Mouse (Mus musculus): ENCODE measurements around the gene Flt1. TPM values are rescaled to one million over a fixed set of nuclear protein-coding genes. Genes with fewer than 3 reads are reported as not detected.

The Flt1 gene
- polyA plus RNA-seq, 1 experiment from 2014 or later, result 13.8 TPM

- ATAC-seq (ENCODE audit: low FRiP score), result no peak
- H3K27ac ChIP-seq, result no peak overlapping the region
- H3K9me3 ChIP-seq (ENCODE audit: control insufficient read depth, low read length), result no peaks in the 10 kb centered on the region
- H3K4me3 ChIP-seq (replicated peaks; ENCODE audit: low read length), result no peak overlapping the region
- WGBS, result 85% methylated on average over 13 of the region's 13 CpGs
- no peak overlapping the region for H3K4me2 ChIP-seq (replicated peaks)
- DNase-seq (ENCODE audit: low spot score), result no peak
- H3K4me1 ChIP-seq (replicated peaks; ENCODE audit: control insufficient read depth, insufficient read depth, low read length), result no peaks in the 10 kb centered on the region
- no peaks in the 10 kb centered on the region for H3K27me3 ChIP-seq (ENCODE audit: control insufficient read depth, insufficient read depth, low read length)
- no peaks in the 10 kb centered on the region for H3K36me3 ChIP-seq (replicated peaks; ENCODE audit: control insufficient read depth, insufficient read depth)
- no peak overlapping the region for H3K9ac ChIP-seq
Observed at GRCm38 (mm10) chr5:147607256-147607975, 118.4 kb downstream of the Flt1 start.

GRCm38 (mm10) chr5:147606751-147607150, 119.1 kb downstream of the Flt1 start:
- Histone ChIP-seq H3K4me2 (replicated peaks) (no peak overlapping the region), H3K4me1 (replicated peaks; ENCODE audit: control insufficient read depth, insufficient read depth, low read length) (no peaks in the 10 kb centered on the region), H3K27me3 (ENCODE audit: control insufficient read depth, insufficient read depth, low read length) (no peaks in the 10 kb centered on the region), H3K36me3 (replicated peaks; ENCODE audit: control insufficient read depth, insufficient read depth) (no peaks in the 10 kb centered on the region), H3K9me3 (ENCODE audit: control insufficient read depth, low read length) (no peaks in the 10 kb centered on the region), H3K9ac (no peak overlapping the region), H3K27ac (no peak overlapping the region), H3K4me3 (replicated peaks; ENCODE audit: low read length) (no peak overlapping the region)
- DNase-seq (ENCODE audit: low spot score), result no peak
- no peak for ATAC-seq (ENCODE audit: low FRiP score)
- 88% methylated on average over 13 of the region's 13 CpGs for WGBS

- Histone ChIP-seq H3K9ac (no peak overlapping the region), H3K4me2 (replicated peaks) (no peak overlapping the region), H3K9me3 (ENCODE audit: control insufficient read depth, low read length) (no peaks in the 10 kb centered on the region), H3K27me3 (ENCODE audit: control insufficient read depth, insufficient read depth, low read length) (no peaks in the 10 kb centered on the region), H3K4me3 (replicated peaks; ENCODE audit: low read length) (no peak overlapping the region), H3K4me1 (replicated peaks; ENCODE audit: control insufficient read depth, insufficient read depth, low read length) (0 out of 2 replicates have a peak, but pooled peaks cover 5% of the 10 kb centered on the region), H3K36me3 (replicated peaks; ENCODE audit: control insufficient read depth, insufficient read depth) (no peaks in the 10 kb centered on the region), H3K27ac (no peak overlapping the region)
- 64% methylated on average over 18 of the region's 18 CpGs for WGBS
- no peak for DNase-seq (ENCODE audit: low spot score)
- ATAC-seq (ENCODE audit: low FRiP score), result no peak
Observed at GRCm38 (mm10) chr5:147601460-147602360, 124.1 kb downstream of the Flt1 start.

- no peaks in the 10 kb centered on the region for H3K9me3 ChIP-seq (ENCODE audit: control insufficient read depth, low read length)
- DNase-seq (ENCODE audit: low spot score) (peak; percentile 33), ATAC-seq (ENCODE audit: low FRiP score) (peak; percentile 51; the same call in 1 of the 2 replicates)
- H3K9ac ChIP-seq, result no peak overlapping the region
- no peak overlapping the region for H3K4me3 ChIP-seq (replicated peaks; ENCODE audit: low read length)
- H3K27ac ChIP-seq, result no peak overlapping the region
- H3K27me3 ChIP-seq (ENCODE audit: control insufficient read depth, insufficient read depth, low read length), result no peaks in the 10 kb centered on the region
- H3K4me1 ChIP-seq (replicated peaks; ENCODE audit: control insufficient read depth, insufficient read depth, low read length), result 0 out of 2 replicates have a peak, but pooled peaks cover 5% of the 10 kb centered on the region
- WGBS, result 68% methylated on average over 16 of the region's 16 CpGs
- no peak overlapping the region for H3K4me2 ChIP-seq (replicated peaks)
- H3K36me3 ChIP-seq (replicated peaks; ENCODE audit: control insufficient read depth, insufficient read depth), result no peaks in the 10 kb centered on the region
Observed at GRCm38 (mm10) chr5:147597825-147598224, 128.0 kb downstream of the Flt1 start.

GRCm38 (mm10) chr5:147589814-147590213, 136.0 kb downstream of the Flt1 start:
- ATAC-seq (ENCODE audit: low FRiP score), result no peak

GRCm38 (mm10) chr5:147585070-147585469, 140.7 kb downstream of the Flt1 start:
- H3K27ac ChIP-seq, result no peak overlapping the region
- H3K27me3 ChIP-seq (ENCODE audit: control insufficient read depth, insufficient read depth, low read length), result no peaks in the 10 kb centered on the region
- H3K4me1 ChIP-seq (replicated peaks; ENCODE audit: control insufficient read depth, insufficient read depth, low read length), result no peaks in the 10 kb centered on the region
- no peaks in the 10 kb centered on the region for H3K36me3 ChIP-seq (replicated peaks; ENCODE audit: control insufficient read depth, insufficient read depth)
- H3K9me3 ChIP-seq (ENCODE audit: control insufficient read depth, low read length), result no peaks in the 10 kb centered on the region
- 68% methylated on average over 1 of the region's 1 CpGs for WGBS
- no peak overlapping the region for H3K4me2 ChIP-seq (replicated peaks)
- DNase-seq (ENCODE audit: low spot score) (no peak), ATAC-seq (ENCODE audit: low FRiP score) (no peak)
- no peak overlapping the region for H3K9ac ChIP-seq
- no peak overlapping the region for H3K4me3 ChIP-seq (replicated peaks; ENCODE audit: low read length)

More at GRCm38 (mm10) chr5:147589814-147590213, 136.0 kb downstream of the Flt1 start:
- DNase-seq (ENCODE audit: low spot score), result no peak
- Histone ChIP-seq H3K9me3 (ENCODE audit: control insufficient read depth, low read length) (no peaks in the 10 kb centered on the region), H3K4me3 (replicated peaks; ENCODE audit: low read length) (no peak overlapping the region), H3K9ac (no peak overlapping the region), H3K4me2 (replicated peaks) (no peak overlapping the region), H3K4me1 (replicated peaks; ENCODE audit: control insufficient read depth, insufficient read depth, low read length) (no peaks in the 10 kb centered on the region), H3K36me3 (replicated peaks; ENCODE audit: control insufficient read depth, insufficient read depth) (no peaks in the 10 kb centered on the region), H3K27ac (no peak overlapping the region), H3K27me3 (ENCODE audit: control insufficient read depth, insufficient read depth, low read length) (no peaks in the 10 kb centered on the region)
- WGBS, result 51% methylated on average over 12 of the region's 12 CpGs

- 77% methylated on average over 9 of the region's 9 CpGs for WGBS
- ATAC-seq (ENCODE audit: low FRiP score) (no peak), DNase-seq (ENCODE audit: low spot score) (no peak)
- H3K4me3 ChIP-seq (replicated peaks; ENCODE audit: low read length), result no peak overlapping the region
- no peaks in the 10 kb centered on the region for H3K36me3 ChIP-seq (replicated peaks; ENCODE audit: control insufficient read depth, insufficient read depth)
- no peaks in the 10 kb centered on the region for H3K27me3 ChIP-seq (ENCODE audit: control insufficient read depth, insufficient read depth, low read length)
- H3K4me2 ChIP-seq (replicated peaks), result no peak overlapping the region
- H3K4me1 ChIP-seq (replicated peaks; ENCODE audit: control insufficient read depth, insufficient read depth, low read length), result no peaks in the 10 kb centered on the region
- no peak overlapping the region for H3K27ac ChIP-seq
- no peaks in the 10 kb centered on the region for H3K9me3 ChIP-seq (ENCODE audit: control insufficient read depth, low read length)
- no peak overlapping the region for H3K9ac ChIP-seq
Observed at GRCm38 (mm10) chr5:147584648-147585047, 141.2 kb downstream of the Flt1 start.

GRCm38 (mm10) chr5:147583702-147584298, 142.0 kb downstream of the Flt1 start:
- no peak overlapping the region for H3K27ac ChIP-seq
- no peaks in the 10 kb centered on the region for H3K4me1 ChIP-seq (replicated peaks; ENCODE audit: control insufficient read depth, insufficient read depth, low read length)
- 49% methylated on average over 14 of the region's 14 CpGs for WGBS
- no peak overlapping the region for H3K4me3 ChIP-seq (replicated peaks; ENCODE audit: low read length)
- no peaks in the 10 kb centered on the region for H3K36me3 ChIP-seq (replicated peaks; ENCODE audit: control insufficient read depth, insufficient read depth)
- H3K9ac ChIP-seq, result no peak overlapping the region
- no peak overlapping the region for H3K4me2 ChIP-seq (replicated peaks)
- no peaks in the 10 kb centered on the region for H3K9me3 ChIP-seq (ENCODE audit: control insufficient read depth, low read length)
- DNase-seq (ENCODE audit: low spot score) (peak; percentile 77), ATAC-seq (ENCODE audit: low FRiP score) (no peak)
- H3K27me3 ChIP-seq (ENCODE audit: control insufficient read depth, insufficient read depth, low read length), result no peaks in the 10 kb centered on the region

GRCm38 (mm10) chr5:147580181-147580580, 145.6 kb downstream of the Flt1 start:
- WGBS, result 86% methylated on average over 13 of the region's 13 CpGs
- H3K9me3 ChIP-seq (ENCODE audit: control insufficient read depth, low read length), result no peaks in the 10 kb centered on the region
- H3K27ac ChIP-seq, result no peak overlapping the region
- no peaks in the 10 kb centered on the region for H3K36me3 ChIP-seq (replicated peaks; ENCODE audit: control insufficient read depth, insufficient read depth)
- no peak overlapping the region for H3K4me2 ChIP-seq (replicated peaks)
- no peak overlapping the region for H3K9ac ChIP-seq
- ATAC-seq (ENCODE audit: low FRiP score) (no peak), DNase-seq (ENCODE audit: low spot score) (no peak)
- H3K4me1 ChIP-seq (replicated peaks; ENCODE audit: control insufficient read depth, insufficient read depth, low read length), result no peaks in the 10 kb centered on the region
- H3K27me3 ChIP-seq (ENCODE audit: control insufficient read depth, insufficient read depth, low read length), result no peaks in the 10 kb centered on the region
- H3K4me3 ChIP-seq (replicated peaks; ENCODE audit: low read length), result no peak overlapping the region
